Mouse (Mus musculus): ENCODE results near the gene Rad51c. TPM values are rescaled to one million over a fixed set of nuclear protein-coding genes. Genes with fewer than 3 reads are reported as not detected.
"Not testable (repeated sequence)": the region's sequence is repeated elsewhere in the genome, so short reads cannot be mapped to it uniquely, and the experiment has no call there.

The Rad51c gene
- total RNA-seq, 2 experiments from 2014 or later, result 4.0 to 4.8 TPM

GRCm38 (mm10) chr11:87432933-87433669 is 28.3 kb upstream of the Rad51c start:
- no peak for DNase-seq
- intact Hi-C loops (cut with DNase I), result no loop called here

DNA sequence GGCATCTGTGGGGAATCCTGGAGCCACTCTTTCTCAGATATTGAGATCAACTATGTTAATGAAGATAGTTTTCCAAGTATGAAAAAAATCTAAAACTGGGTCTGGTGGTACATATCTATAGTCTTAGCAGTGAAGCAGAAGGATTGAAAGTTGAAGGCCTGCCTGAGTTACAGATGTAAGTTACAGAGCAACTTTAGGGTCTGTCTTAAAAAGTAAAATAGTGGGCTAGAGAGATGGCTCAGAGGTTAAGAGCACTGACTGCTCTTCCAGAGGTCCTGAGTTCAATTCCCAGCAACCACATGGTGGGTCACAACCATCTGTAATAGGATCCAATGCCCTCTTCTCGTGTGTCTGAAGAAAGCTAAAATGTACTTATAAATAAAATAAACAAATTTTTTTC is 27.7 kb upstream of the Rad51c start:
- intact Hi-C loops (cut with DNase I), result no loop called here
- DNase-seq, result no peak

- DNase-seq; intact Hi-C loops (cut with DNase I): not testable (repeated sequence)
Observed at GRCm38 (mm10) chr11:87431813-87432212, 27.1 kb upstream of the Rad51c start.

GRCm38 (mm10) chr11:87430374-87430773 is 25.6 kb upstream of the Rad51c start:
- DNase-seq, result no peak
- intact Hi-C loops (cut with DNase I), result no loop called here

DNA sequence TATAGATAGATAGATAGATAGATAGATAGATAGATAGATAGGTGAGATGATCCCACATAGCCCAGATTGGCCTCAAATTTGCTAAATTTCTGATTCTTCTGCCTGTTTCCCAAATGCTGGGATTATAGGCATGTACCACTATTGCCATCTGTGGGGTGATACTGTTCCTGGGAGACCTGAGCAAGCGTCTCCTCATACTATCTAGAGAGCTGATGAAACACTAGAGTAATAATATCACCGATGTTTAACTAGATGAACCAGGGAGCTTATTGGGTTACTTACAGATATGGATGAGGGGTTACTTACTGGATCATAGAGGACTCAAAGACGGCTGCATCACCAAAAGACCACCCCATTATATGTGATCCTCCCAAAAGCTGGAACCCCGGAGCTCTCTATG is 24.6 kb upstream of the Rad51c start:
- intact Hi-C loops (cut with DNase I), result no loop called here
- DNase-seq, result no peak

DNA sequence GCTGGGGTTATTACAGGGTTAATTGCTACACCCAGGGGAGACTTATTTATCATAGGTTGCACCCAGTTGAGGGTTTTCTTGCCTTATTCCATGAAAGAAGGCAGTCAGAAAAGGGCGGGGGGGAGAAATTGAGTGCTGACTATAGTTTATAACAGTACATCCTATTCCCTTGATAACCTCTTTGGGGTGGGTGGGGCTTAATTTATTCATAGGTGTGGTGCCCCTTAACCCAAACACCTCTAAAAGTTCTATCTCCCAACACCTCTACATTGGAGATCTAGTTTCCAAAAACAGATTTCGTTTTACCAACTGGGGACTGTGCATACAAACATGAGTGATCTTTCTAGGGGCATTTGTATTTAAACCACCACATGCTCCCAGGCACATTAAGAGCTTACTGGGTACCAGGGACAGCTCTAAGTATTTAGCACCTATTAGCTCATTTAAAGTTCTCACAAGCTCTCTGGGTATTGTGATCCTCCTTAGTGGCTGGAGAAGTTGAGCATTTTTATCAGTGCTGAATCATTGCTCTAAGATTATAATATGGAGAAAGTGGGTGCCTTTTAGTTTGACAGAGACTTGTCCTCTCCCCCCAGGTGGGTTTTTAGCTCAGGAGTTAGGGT is 23.4 kb upstream of the Rad51c start:
- intact Hi-C loops (cut with DNase I), result no loop called here
- no peak for DNase-seq

GRCm38 (mm10) chr11:87427273-87428050 is 22.7 kb upstream of the Rad51c start:
- intact Hi-C loops (cut with DNase I), result no loop called here
- no peak for DNase-seq

DNA sequence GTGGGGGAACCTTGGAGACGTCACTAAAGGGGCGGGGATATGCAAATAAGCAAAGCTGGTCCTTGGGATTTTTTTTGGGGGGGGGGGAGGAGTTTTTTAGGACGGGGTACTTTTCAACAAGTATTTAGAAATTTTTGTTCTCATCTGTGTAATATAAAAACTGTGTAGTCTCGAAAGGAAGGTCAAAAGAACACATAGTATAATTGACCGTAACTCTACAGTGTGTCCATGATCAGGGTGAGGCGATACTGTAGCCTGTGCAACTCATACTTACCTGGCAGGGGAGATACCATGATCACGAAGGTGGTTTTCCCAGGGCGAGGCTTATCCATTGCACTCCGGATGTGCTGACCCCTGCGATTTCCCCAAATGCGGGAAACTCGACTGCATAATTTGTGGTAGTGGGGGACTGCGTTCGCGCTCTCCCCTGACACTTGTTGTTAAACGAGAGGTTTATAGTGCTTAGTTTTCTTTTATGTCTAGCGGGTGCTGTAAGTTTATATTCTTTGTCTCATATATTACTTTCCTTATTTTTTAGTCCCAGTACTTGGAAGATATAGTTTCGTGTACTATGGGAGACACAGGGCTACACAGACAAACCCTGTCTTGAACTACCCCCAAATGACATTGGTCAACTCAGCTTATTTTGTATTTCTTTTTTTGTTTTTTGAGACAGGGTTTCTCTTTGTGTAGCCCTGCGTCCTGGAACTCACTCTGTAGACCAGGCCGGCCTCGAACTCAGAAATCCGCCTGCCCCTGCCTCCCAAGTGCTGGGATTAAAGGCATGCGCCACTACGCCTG is 21.9 kb upstream of the Rad51c start:
- peak; percentile 84 for DNase-seq
- intact Hi-C loops (cut with DNase I), result not testable (repeated sequence)

DNA sequence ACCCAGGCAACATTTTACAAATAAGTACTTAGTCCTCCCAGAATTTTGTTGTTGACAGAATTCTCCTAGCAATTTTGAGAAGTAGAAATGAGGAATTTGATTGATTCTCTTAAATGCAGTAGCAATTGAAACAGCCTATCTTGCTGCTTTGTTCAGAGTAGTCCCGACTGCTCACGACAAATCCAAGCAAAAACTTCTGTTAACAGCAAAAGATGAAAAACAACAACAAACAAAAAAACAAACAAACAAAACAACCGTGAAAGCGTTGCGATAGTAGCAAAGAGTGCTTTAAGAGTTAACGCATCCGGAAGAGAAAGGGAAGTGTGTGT is 21.3 kb upstream of the Rad51c start:
- intact Hi-C loops (cut with DNase I), result no loop called here
- DNase-seq, result no peak

GRCm38 (mm10) chr11:87423551-87424325 is 19.0 kb upstream of the Rad51c start:
- DNase-seq, result no peak
- intact Hi-C loops (cut with DNase I), result no loop called here

DNA sequence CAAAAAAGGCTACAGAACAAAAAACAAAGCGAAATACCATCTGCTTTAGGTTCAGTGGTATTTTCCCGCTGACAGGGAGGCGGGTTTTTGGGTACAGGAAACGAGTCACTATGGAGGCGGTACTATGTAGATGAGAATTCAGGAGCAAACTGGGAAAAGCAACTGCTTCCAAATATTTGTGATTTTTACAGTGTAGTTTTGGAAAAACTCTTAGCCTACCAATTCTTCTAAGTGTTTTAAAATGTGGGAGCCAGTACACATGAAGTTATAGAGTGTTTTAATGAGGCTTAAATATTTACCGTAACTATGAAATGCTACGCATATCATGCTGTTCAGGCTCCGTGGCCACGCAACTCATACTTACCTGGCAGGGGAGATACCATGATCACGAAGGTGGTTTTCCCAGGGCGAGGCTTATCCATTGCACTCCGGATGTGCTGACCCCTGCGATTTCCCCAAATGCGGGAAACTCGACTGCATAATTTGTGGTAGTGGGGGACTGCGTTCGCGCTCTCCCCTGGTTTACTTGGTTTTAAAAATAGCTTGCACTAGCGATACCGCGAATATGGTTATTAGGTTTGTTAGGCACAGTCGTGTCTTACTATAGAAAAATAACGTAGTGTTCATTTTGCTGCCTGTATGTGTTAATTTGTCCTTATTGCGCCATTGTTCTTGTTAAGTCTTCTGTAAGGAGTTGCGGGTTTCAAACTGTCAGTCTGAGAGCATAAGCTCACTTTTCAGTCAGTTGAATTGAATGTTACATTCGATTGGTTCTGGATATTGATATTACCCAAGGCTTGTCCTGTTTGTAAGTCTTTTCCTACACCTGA is 18.0 kb upstream of the Rad51c start:
- peak; percentile 86 for DNase-seq
- intact Hi-C loops (cut with DNase I), result no loop called here

GRCm38 (mm10) chr11:87421760-87422201 is 17.0 kb upstream of the Rad51c start:
- no peak for DNase-seq
- intact Hi-C loops (cut with DNase I), result no loop called here

- no peak for DNase-seq
- intact Hi-C loops (cut with DNase I), result no loop called here
Observed at GRCm38 (mm10) chr11:87420861-87421260, 16.1 kb upstream of the Rad51c start.

GRCm38 (mm10) chr11:87416120-87416519 is 11.4 kb upstream of the Rad51c start:
- DNase-seq, result no peak
- intact Hi-C loops (cut with DNase I), result no loop called here

DNA sequence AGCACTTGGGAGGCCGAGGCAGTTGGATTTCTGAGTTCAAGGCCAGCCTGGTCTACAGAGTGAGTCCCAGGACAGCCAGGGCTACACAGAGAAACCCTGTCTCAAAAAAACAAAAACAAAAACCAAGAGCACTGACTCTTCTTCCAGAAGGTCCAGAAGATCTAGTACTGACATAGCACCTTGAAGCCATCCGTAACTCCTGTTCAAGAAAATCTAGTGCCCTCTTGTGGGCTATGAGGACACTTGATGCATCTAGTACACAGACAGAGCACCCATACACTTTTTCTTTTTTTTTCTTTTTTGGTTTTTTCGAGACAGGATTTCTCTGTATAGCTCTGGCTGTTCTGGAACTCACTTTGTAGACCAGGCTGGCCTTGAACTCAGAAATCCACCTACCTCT is 8.7 kb upstream of the Rad51c start:
- intact Hi-C loops (cut with DNase I); DNase-seq: not testable (repeated sequence)

DNA sequence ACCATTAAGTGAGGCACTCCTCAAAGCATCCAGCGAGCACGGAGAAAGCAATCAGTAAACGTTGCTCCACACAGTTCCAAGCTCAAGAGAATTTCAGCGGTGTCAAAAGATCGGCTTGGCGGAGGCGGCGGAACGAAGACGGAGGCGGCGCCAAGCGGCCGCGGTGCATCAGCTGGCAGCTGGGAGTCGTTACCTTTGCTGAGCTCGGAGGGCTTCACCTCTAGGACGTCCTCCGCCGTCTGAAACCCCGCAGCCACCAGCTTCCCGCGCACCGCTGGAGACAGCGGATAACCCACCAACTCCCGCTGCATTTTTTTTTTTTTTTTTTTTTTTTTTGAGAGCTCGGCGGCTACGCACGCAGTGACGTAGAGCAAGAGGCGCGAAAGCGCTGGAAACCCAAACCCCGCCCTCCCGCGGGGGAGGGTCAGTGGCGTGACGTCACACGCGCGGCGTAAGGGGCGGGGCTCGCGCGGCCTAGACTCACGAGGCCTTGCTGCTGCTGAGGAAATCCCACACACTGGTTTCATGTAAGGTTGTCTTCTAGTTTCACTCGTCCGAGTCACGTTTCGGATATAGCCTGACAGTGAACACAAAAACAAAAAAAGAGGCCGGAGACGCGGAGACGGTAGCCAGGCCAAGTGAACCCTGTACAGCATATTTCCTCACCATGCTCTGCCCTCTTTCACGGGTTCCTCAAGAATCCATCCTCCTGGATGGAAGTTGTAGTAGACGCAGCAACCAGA is 472 bp downstream of the Rad51c start:
- DNase-seq, result peak; percentile 98
- intact Hi-C loops (cut with DNase I), result loop anchor here (5.0 kb wide), 1 partner anchor 187 kb away; no protein-coding TSS in a partner anchor

DNA sequence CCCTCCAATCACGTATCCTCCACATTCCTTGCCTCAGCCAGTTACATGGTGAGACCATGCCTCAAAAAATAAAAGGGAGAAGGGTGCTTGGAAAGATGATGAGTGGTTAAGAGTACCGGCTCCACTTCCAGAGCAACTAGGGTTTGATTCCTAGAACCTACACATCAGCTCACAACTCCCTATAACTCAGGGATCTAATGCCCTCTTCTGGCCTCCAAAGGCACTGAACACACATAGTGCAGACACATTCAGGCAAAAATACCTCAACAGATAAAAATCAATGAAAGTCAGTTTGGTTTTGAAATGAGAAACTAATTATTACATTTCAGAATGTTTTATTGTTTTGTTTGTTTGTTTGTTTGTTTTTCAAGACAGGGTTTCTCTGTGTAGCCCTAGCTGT is 6.4 kb downstream of the Rad51c start:
- intact Hi-C loops (cut with DNase I), result no loop called here
- DNase-seq, result no peak

- intact Hi-C loops (cut with DNase I), result no loop called here
- peak; percentile 39 for DNase-seq
Observed at GRCm38 (mm10) chr11:87393855-87394254, 10.9 kb downstream of the Rad51c start.

DNA sequence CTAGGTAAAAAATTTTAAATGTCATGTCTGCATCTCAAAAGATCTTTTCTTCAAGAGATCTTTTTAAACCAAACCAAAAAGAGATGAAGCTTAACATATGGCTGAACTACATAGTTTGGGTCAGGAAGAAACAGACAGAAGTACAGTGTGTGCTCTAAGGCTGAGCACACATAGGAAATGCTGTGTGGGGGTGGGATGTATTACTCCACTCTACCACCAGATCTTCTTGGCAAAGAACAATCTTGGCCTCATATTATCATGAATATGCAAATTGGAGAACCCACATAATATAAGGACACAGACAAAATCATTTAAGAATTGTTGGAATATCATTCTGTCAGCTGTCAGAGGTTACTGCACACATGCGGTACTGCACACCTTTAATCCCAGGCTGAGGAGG is 19.1 kb downstream of the Rad51c start:
- intact Hi-C loops (cut with DNase I), result no loop called here
- DNase-seq, result no peak

All from left cerebral cortex, postnatal 4 days (tissue).